Mouse (Mus musculus) brain, embryonic 18.5 days (tissue): ENCODE data around the gene Dmkn.

Experiments
- DNase-seq: peaks from one replicate; pipeline ENCODE4 v3.0.0-alpha.2; 2012; ENCODE audit warnings: low read depth, low spot score

The Dmkn gene

GRCm38 (mm10) chr7:30761769-30762352 lies 1.7 kb upstream of the Dmkn start:
- DNase-seq = no peak

DNA sequence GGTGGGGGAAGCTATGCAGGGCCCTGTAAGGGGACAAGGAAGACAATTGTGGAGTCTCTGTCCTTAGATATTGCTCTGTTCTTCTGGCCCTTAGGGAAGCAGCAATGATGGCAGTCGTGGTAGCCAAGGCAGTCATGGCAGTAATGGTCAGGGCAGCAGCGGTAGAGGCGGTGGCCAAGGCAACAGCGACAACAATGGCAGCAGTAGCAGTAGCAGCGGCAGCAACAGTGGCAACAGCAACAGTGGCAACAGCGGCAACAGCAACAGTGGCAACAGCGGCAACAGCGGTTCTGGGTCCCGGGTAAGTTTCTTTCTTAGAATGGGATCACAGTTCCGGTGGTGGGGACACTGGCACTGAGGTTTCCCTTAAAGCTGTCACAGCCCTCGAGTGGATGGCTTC lies 1.6 kb downstream of the Dmkn start:
- no peak for DNase-seq

- DNase-seq = no peak
Measured at GRCm38 (mm10) chr7:30766408-30766807, 2.9 kb downstream of the Dmkn start.

- no peak for DNase-seq
Measured at GRCm38 (mm10) chr7:30769236-30769635, 5.7 kb downstream of the Dmkn start.

DNA sequence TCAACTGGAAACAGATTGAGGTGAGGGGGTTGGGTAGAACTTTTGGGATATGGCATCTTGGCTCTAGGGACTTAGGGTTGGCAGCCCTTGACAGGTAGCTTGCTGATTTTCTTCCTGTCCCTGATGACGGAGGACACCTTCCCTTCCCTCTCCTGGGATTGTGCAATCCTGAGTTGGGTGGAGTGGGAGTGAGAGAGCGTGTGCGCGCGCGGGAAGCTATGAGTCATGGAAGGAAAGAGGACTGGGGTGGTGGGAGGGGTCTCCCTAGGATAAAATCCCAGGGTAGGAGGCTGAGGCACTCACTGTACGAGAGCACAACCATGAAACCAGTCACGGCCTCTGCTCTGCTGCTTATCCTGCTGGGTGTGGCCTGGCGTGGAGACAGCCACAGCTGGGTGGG lies 12.5 kb downstream of the Dmkn start:
- no peak for DNase-seq

GRCm38 (mm10) chr7:30777081-30777579 lies 13.6 kb downstream of the Dmkn start:
- DNase-seq = no peak

DNA sequence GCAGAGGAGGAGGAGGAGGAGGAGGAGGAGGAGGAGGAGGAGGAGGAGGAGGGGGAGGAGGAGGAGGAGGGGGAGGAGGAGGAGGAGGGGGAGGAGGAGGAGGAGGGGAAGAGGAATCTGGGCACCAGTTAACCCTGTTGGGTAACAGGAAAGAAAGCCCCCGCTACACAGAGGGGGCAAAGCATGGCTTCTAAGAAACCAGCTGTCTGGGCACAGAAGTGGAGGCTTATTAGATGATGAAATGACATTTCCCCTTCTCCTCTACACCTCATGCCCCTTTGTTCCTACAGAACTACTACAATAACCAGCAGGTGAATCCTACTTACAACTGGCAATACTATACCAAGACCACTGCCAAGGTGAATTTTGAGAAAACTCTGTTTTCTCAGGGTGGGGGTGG lies 14.4 kb downstream of the Dmkn start:
- no peak for DNase-seq

GRCm38 (mm10) chr7:30781792-30782191 lies 18.2 kb downstream of the Dmkn start:
- no peak for DNase-seq

- no peak for DNase-seq
Measured at GRCm38 (mm10) chr7:30782658-30783057, 19.1 kb downstream of the Dmkn start.

- no peak for DNase-seq
Measured at GRCm38 (mm10) chr7:30785154-30785553, 21.6 kb downstream of the Dmkn start.

- peak; percentile 6 for DNase-seq
Measured at GRCm38 (mm10) chr7:30785721-30786546, 22.4 kb downstream of the Dmkn start.

- DNase-seq = no peak
Measured at GRCm38 (mm10) chr7:30787377-30788022, 23.9 kb downstream of the Dmkn start, which contains the start of gene Krtdap. Gene Krtdap, plus strand, starts transcription at chr7:30787896.

DNA sequence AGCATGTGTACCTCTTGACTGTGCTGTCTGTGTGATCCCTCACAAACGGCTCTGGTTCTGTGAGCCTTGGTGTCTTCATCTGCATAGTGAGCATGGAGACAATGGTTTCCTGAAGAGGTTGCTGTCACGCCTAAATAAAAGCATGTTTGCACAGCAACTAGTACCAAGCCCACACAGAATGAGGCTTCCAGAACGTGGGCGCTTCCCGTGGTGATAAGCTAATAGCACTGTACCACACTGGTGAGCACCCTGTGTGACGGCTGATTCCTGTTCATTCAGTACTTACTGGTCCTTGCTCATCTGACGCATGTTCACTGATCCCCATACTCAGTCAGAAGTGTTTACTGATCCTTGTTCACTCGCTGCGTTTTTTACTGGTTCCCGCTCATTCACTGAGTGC lies 26.6 kb downstream of the Dmkn start:
- DNase-seq = no peak

DNA sequence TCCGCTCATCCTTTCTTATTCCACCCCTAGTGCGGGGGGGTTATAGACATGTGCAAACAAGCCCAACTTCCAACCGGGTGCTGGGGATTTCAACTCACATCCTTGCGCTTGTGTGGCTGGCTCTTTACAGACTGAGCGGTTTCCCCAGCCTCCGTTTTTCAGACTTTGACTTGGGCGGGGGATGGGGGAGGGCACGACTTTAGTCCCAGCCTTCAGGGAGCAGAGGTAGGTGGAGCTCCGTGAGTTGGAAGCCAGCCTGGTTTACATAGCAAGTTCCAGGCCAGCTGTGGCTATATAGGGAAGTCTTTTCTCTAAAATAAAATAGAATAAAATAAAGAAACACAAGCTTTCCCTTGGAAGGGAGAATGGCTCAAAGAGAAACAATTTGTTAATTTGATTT lies 28.4 kb downstream of the Dmkn start:
- no peak for DNase-seq

GRCm38 (mm10) chr7:30794921-30795320 lies 31.4 kb downstream of the Dmkn start:
- DNase-seq = no peak

DNA sequence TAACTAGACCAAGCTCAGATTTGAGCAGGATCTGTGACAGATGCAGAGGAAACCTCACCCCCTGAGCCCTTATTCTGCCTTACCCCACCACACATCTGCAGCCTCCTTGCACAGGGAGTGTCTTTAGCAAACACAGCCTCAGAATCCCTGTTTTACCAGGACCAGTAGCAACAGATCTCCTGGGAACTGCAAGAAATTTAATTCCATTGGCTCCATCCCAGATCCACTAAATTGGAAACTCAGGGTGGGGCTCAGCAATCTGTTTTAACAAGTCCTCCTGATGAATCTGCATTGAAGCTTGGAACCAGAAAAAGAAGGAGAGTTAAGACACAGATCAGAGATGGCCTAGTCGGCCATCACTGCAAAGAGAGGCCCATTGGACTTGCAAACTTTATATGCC lies 33.2 kb downstream of the Dmkn start:
- no peak for DNase-seq

- DNase-seq = no peak
Measured at GRCm38 (mm10) chr7:30800653-30801052, 37.1 kb downstream of the Dmkn start.

DNA sequence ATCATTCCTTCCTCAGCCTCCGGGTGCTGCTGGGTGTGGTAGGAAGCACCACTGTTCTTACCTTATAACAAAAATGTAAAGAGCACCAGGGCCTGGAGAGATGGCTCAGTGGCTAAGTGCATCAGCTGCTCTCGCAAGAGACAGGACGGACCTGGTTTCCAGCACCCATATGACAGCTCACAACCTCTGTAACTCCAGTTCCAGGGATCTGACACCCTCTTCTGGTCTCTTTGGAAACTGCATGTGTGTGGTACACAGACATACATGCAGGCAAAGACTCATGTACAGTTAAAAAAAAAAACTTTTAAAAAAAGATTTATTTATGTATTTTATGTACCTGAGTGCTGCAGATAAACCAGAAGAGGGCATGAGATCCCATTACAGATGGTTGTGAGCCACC lies 39.7 kb downstream of the Dmkn start:
- DNase-seq = no peak

GRCm38 (mm10) chr7:30804026-30804715 lies 40.6 kb downstream of the Dmkn start:
- no peak for DNase-seq

DNA sequence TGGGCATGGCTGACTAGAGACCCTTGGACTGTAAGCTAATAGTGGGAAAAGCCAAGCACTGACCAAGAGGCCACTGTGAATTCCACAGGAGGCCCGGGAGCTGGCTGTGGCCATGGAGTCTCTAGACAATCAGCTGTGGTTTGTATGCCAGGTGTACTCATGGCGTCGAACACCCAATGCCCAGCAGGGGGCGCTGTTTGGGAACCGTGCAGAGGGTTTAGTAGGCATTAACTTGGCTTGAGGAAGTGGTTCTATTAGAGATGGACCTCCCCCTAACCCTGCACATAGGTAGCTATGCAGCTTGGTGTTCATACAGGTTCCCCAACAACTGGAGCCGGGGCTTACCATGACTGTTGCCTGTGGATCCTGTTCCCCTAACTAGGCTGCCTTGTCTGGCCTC lies 42.4 kb downstream of the Dmkn start:
- no peak for DNase-seq

GRCm38 (mm10) chr7:30810319-30810718 lies 46.8 kb downstream of the Dmkn start:
- no peak for DNase-seq

DNA sequence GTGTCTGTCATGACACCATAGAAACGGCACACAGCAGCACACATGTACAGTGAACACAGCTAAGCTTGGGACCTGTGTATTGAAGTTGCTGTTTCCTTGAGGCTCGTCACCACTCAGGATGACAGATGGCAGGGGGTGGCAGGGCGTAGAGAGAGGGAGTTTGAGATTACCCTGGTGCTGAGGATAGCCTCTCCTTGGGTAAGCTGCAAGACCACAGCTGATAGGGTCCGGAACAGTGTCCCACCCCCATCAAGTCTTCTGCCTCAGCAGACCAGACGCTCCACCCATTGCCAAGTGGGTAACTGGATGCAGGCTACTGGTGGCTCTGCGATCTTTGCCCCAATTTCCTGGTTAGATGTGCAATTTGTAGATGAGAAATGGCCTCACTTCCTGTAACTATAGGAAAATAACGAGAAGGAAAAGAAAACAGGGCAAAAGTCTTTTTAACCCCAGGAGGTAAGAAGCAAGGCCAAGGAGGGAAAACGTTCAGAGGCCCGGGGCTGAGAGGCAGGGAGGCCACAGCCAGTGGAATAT lies 48.3 kb downstream of the Dmkn start:
- no peak for DNase-seq
